Mouse (Mus musculus): ENCODE results near the gene Cacna1s. TPM values are rescaled to one million over a fixed set of nuclear protein-coding genes. Genes with fewer than 3 reads are reported as not detected.

Cacna1s gene
- polyA plus RNA-seq (2015; fragmentation: Nextera tagmentation; extraction: Ambion mirVana): 0.29 and 1.0 TPM in 2 replicates

- no peak within 1 kb of the TSS for H3K4me2 ChIP-seq (ENCODE audit: low read depth, low read length)
- H3K9ac ChIP-seq (ENCODE audit: low read length): no peak within 1 kb of the TSS
- 57% methylated on average over 11 of the region's 11 CpGs for WGBS
- H3K9me3 ChIP-seq (ENCODE audit: control insufficient read depth, low read length): no peaks in the 10 kb centered on the region
- H3K27me3 ChIP-seq (ENCODE audit: control insufficient read depth, insufficient read depth, low read depth, low read length): peaks cover 37% of the 10 kb centered on the region
- no peak for ATAC-seq (ENCODE audit: low read depth)
- no peak within 1 kb of the TSS for H3K4me3 ChIP-seq (ENCODE audit: low read length)
- no peak within 1 kb of the TSS for H3K27ac ChIP-seq (ENCODE audit: low read length)
- no peaks in the 10 kb centered on the region for H3K36me3 ChIP-seq (ENCODE audit: control insufficient read depth, insufficient read depth, low read length)
- peaks cover 10% of the 10 kb centered on the region; the same call in 1 of the 2 replicates for H3K4me1 ChIP-seq (replicated peaks; ENCODE audit: control insufficient read depth, insufficient read depth, low read length)
Observed at GRCm38 (mm10) chr1:136052547-136052946, at the start of gene Cacna1s. TSS of gene Cacna1s (plus strand) at chr1:136052750.

GRCm38 (mm10) chr1:136006292-136006748 is 46.2 kb upstream of the Cacna1s start, which contains the start of gene Igfn1:
TSS of gene Igfn1 (minus strand) at chr1:136006342.
- peaks cover 5% of the 10 kb centered on the region; the same call in 1 of the 2 replicates for H3K27me3 ChIP-seq (ENCODE audit: control insufficient read depth, insufficient read depth, low read depth, low read length)
- 70% methylated on average over 3 of the region's 3 CpGs for WGBS
- peak within 1 kb of the TSS; percentile 80 for H3K4me2 ChIP-seq (ENCODE audit: low read depth, low read length)
- H3K27ac ChIP-seq (ENCODE audit: low read length): no peak within 1 kb of the TSS
- peak within 1 kb of the TSS; percentile 59; the same call in 1 of the 2 replicates for H3K4me3 ChIP-seq (ENCODE audit: low read length)
- no peaks in the 10 kb centered on the region for H3K36me3 ChIP-seq (ENCODE audit: control insufficient read depth, insufficient read depth, low read length)
- H3K4me1 ChIP-seq (replicated peaks; ENCODE audit: control insufficient read depth, insufficient read depth, low read length): peaks cover 7% of the 10 kb centered on the region
- no peaks in the 10 kb centered on the region for H3K9me3 ChIP-seq (ENCODE audit: control insufficient read depth, low read length)
- peak within 1 kb of the TSS; percentile 62; the same call in 1 of the 2 replicates for H3K9ac ChIP-seq (ENCODE audit: low read length)
- ATAC-seq (ENCODE audit: low read depth): no peak

- Histone ChIP-seq H3K4me3 (ENCODE audit: low read length) (peak within 1 kb of the TSS; percentile 59), H3K27me3 (ENCODE audit: control insufficient read depth, insufficient read depth, low read depth, low read length) (peaks cover 5% of the 10 kb centered on the region; the same call in 1 of the 2 replicates), H3K36me3 (ENCODE audit: control insufficient read depth, insufficient read depth, low read length) (no peaks in the 10 kb centered on the region), H3K9ac (ENCODE audit: low read length) (peak within 1 kb of the TSS; percentile 62), H3K9me3 (ENCODE audit: control insufficient read depth, low read length) (no peaks in the 10 kb centered on the region), H3K4me1 (replicated peaks; ENCODE audit: control insufficient read depth, insufficient read depth, low read length) (peaks cover 7% of the 10 kb centered on the region), H3K27ac (ENCODE audit: low read length) (no peak within 1 kb of the TSS), H3K4me2 (ENCODE audit: low read depth, low read length) (peak within 1 kb of the TSS; percentile 80)
- peak; percentile 97 for ATAC-seq (ENCODE audit: low read depth)
- WGBS: 4% methylated on average over 37 of the region's 37 CpGs
Observed at GRCm38 (mm10) chr1:136007211-136008158, 45.1 kb upstream of the Cacna1s start, which contains the start of gene Tmem9. TSS of gene Tmem9 (plus strand) at chr1:136008150.

- Histone ChIP-seq H3K27ac (ENCODE audit: low read length) (no peak overlapping the region), H3K4me2 (ENCODE audit: low read depth, low read length) (peak overlapping the region; percentile 80), H3K36me3 (ENCODE audit: control insufficient read depth, insufficient read depth, low read length) (no peaks in the 10 kb centered on the region), H3K27me3 (ENCODE audit: control insufficient read depth, insufficient read depth, low read depth, low read length) (peaks cover 5% of the 10 kb centered on the region; the same call in 1 of the 2 replicates), H3K9ac (ENCODE audit: low read length) (no peak overlapping the region; the same call in 1 of the 2 replicates), H3K4me3 (ENCODE audit: low read length) (peak overlapping the region; percentile 59), H3K9me3 (ENCODE audit: control insufficient read depth, low read length) (no peaks in the 10 kb centered on the region), H3K4me1 (replicated peaks; ENCODE audit: control insufficient read depth, insufficient read depth, low read length) (peaks cover 7% of the 10 kb centered on the region)
- ATAC-seq (ENCODE audit: low read depth): no peak
- WGBS: 16% methylated on average over 8 of the region's 8 CpGs
Observed at GRCm38 (mm10) chr1:136008159-136008533, 44.4 kb upstream of the Cacna1s start.

- no peaks in the 10 kb centered on the region for H3K36me3 ChIP-seq (ENCODE audit: control insufficient read depth, insufficient read depth, low read length)
- no peak overlapping the region for H3K4me3 ChIP-seq (ENCODE audit: low read length)
- no peak overlapping the region for H3K4me2 ChIP-seq (ENCODE audit: low read depth, low read length)
- no peak overlapping the region for H3K27ac ChIP-seq (ENCODE audit: low read length)
- 89% methylated on average over 4 of the region's 4 CpGs for WGBS
- no peak for ATAC-seq (ENCODE audit: low read depth)
- H3K9ac ChIP-seq (ENCODE audit: low read length): no peak overlapping the region
- H3K9me3 ChIP-seq (ENCODE audit: control insufficient read depth, low read length): no peaks in the 10 kb centered on the region
- H3K27me3 ChIP-seq (ENCODE audit: control insufficient read depth, insufficient read depth, low read depth, low read length): peaks cover 5% of the 10 kb centered on the region; the same call in 1 of the 2 replicates
- peaks cover 7% of the 10 kb centered on the region for H3K4me1 ChIP-seq (replicated peaks; ENCODE audit: control insufficient read depth, insufficient read depth, low read length)
Observed at GRCm38 (mm10) chr1:136010247-136010646, 42.3 kb upstream of the Cacna1s start.

GRCm38 (mm10) chr1:136013513-136013912 is 39.0 kb upstream of the Cacna1s start:
- Histone ChIP-seq H3K9me3 (ENCODE audit: control insufficient read depth, low read length) (no peaks in the 10 kb centered on the region), H3K4me2 (ENCODE audit: low read depth, low read length) (no peak overlapping the region), H3K27ac (ENCODE audit: low read length) (no peak overlapping the region), H3K4me1 (replicated peaks; ENCODE audit: control insufficient read depth, insufficient read depth, low read length) (peaks cover 6% of the 10 kb centered on the region; the same call in 1 of the 2 replicates), H3K36me3 (ENCODE audit: control insufficient read depth, insufficient read depth, low read length) (no peaks in the 10 kb centered on the region), H3K9ac (ENCODE audit: low read length) (no peak overlapping the region), H3K4me3 (ENCODE audit: low read length) (no peak overlapping the region), H3K27me3 (ENCODE audit: control insufficient read depth, insufficient read depth, low read depth, low read length) (no peaks in the 10 kb centered on the region)
- no peak for ATAC-seq (ENCODE audit: low read depth)
- WGBS: 61% methylated on average over 4 of the region's 4 CpGs

GRCm38 (mm10) chr1:136014796-136015502 is 37.6 kb upstream of the Cacna1s start:
- Histone ChIP-seq H3K4me1 (replicated peaks; ENCODE audit: control insufficient read depth, insufficient read depth, low read length) (peaks cover 8% of the 10 kb centered on the region; the same call in 1 of the 2 replicates), H3K4me3 (ENCODE audit: low read length) (no peak overlapping the region), H3K9ac (ENCODE audit: low read length) (no peak overlapping the region), H3K27me3 (ENCODE audit: control insufficient read depth, insufficient read depth, low read depth, low read length) (no peaks in the 10 kb centered on the region), H3K9me3 (ENCODE audit: control insufficient read depth, low read length) (no peaks in the 10 kb centered on the region), H3K4me2 (ENCODE audit: low read depth, low read length) (no peak overlapping the region), H3K36me3 (ENCODE audit: control insufficient read depth, insufficient read depth, low read length) (no peaks in the 10 kb centered on the region), H3K27ac (ENCODE audit: low read length) (no peak overlapping the region)
- 45% methylated on average over 2 of the region's 2 CpGs for WGBS
- no peak for ATAC-seq (ENCODE audit: low read depth)

GRCm38 (mm10) chr1:136017307-136017706 is 35.2 kb upstream of the Cacna1s start:
- no peak overlapping the region for H3K9ac ChIP-seq (ENCODE audit: low read length)

More at GRCm38 (mm10) chr1:136017307-136017706, 35.2 kb upstream of the Cacna1s start:
- no peak for ATAC-seq (ENCODE audit: low read depth)
- Histone ChIP-seq H3K36me3 (ENCODE audit: control insufficient read depth, insufficient read depth, low read length) (peaks cover 5% of the 10 kb centered on the region), H3K4me3 (ENCODE audit: low read length) (peak overlapping the region; percentile 86), H3K9me3 (ENCODE audit: control insufficient read depth, low read length) (no peaks in the 10 kb centered on the region), H3K27me3 (ENCODE audit: control insufficient read depth, insufficient read depth, low read depth, low read length) (no peaks in the 10 kb centered on the region), H3K4me1 (replicated peaks; ENCODE audit: control insufficient read depth, insufficient read depth, low read length) (peaks cover 8% of the 10 kb centered on the region; the same call in 1 of the 2 replicates), H3K4me2 (ENCODE audit: low read depth, low read length) (peak overlapping the region; percentile 54), H3K27ac (ENCODE audit: low read length) (no peak overlapping the region)
- WGBS: 92% methylated on average over 2 of the region's 2 CpGs

Data from lung, embryonic 16.5 days (tissue).